Mouse (Mus musculus): ENCODE results near the gene Tmod2.

DNA sequence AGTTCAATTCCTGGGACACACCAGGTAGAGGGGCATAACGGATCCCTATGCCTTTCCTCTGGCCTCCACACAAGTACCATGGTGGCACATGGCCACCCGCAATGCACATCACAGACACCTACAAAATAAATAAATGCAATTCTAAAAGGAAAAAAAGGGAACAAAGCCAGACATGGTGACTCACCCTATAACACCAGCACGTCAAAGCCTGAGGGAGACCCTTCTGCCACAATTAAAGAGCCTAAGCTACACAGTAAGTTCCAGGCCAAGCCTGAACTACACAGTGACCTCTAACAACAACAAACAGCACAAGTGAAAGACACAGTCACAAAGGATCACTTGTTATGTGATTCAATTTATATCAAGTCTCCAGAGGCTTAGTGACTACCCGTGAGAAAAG, 57.4 kb downstream of the Tmod2 start:
- TF ChIP-seq CTCF (IDR thresholded peaks at IDR 0.05; ENCODE audit: borderline replicate concordance, extremely low read depth, insufficient read depth, insufficient read length) (no peak), POLR2A (IDR thresholded peaks at IDR 0.05; ENCODE audit: borderline replicate concordance, extremely low read depth, insufficient read depth, insufficient read length, poor library complexity, severe bottlenecking) (no peak)

All from brain, embryonic 14.5 days (tissue).